Mouse (Mus musculus) brain, embryonic 14.5 days (tissue): ENCODE data around the gene Wdr70.

Experiments
- CTCF ChIP-seq: fragments of 200-500 bp; IDR thresholded peaks from 2 replicates; pipeline ENCODE4 v1.5.1; 2012; ENCODE audit warnings: inconsistent platforms, mild to moderate bottlenecking, moderate library complexity, borderline replicate concordance; ENCODE audit not compliant: insufficient read depth, insufficient read length; ENCODE audit errors: extremely low read depth
- POLR2A ChIP-seq: fragments of 200-500 bp; IDR thresholded peaks from 2 replicates; pipeline ENCODE4 v1.6.1; 2012; ENCODE audit warnings: mild to moderate bottlenecking, inconsistent platforms, borderline replicate concordance; ENCODE audit not compliant: poor library complexity, insufficient read depth, insufficient read length, severe bottlenecking; ENCODE audit errors: extremely low read depth

- TF ChIP-seq CTCF, result no peak
- no peak for TF ChIP-seq POLR2A
These were observed 148.4 kb downstream of the Wdr70 start for GRCm38 (mm10) chr15:7950561-7950960.
